Mouse (Mus musculus) stomach, embryonic 16.5 days (tissue): ENCODE measurements around the gene Rap1b. TPM values are rescaled to one million over a fixed set of nuclear protein-coding genes. Genes with fewer than 3 reads are reported as not detected.

Experiments
- ATAC-seq: fragments of 200-750 bp; cut with Nextera tagmentation; 2 replicates; pipeline ENCODE4 v1.8.0; 2017; ENCODE audit warnings: moderate number of reproducible peaks, moderate TSS enrichment; ENCODE audit not compliant: insufficient read depth, low FRiP score
- H3K27ac ChIP-seq: fragments of 300-500 bp; sonication (generic); 2 replicates; pipeline ENCODE4 v1.5.1; 2014; ENCODE audit warnings: low read length
- H3K27me3 ChIP-seq: fragments of 300-500 bp; sonication (generic); 2 replicates; pipeline ENCODE4 v1.6.1; 2014; ENCODE audit warnings: low read length, control low read depth, mixed read lengths; ENCODE audit not compliant: control insufficient read depth, insufficient read depth
- H3K36me3 ChIP-seq: fragments of 300-500 bp; sonication (generic); 2 replicates; pipeline ENCODE4 v1.6.1; 2014; ENCODE audit warnings: low read length; ENCODE audit not compliant: control insufficient read depth, insufficient read depth
- H3K4me1 ChIP-seq: fragments of 300-500 bp; sonication (generic); 2 replicates; pipeline ENCODE4 v1.6.1; 2014; ENCODE audit warnings: low read length, control low read depth, mixed read lengths; ENCODE audit not compliant: control insufficient read depth, insufficient read depth
- H3K4me2 ChIP-seq: fragments of 300-500 bp; sonication (generic); 2 replicates; pipeline ENCODE4 v1.6.1; 2014; ENCODE audit warnings: low read depth, low read length, mixed read lengths
- H3K4me3 ChIP-seq: fragments of 300-500 bp; sonication (generic); replicated peaks from 2 replicates; pipeline ENCODE4 v1.5.1; 2014; ENCODE audit warnings: mild to moderate bottlenecking, low read length
- H3K9ac ChIP-seq: fragments of 300-500 bp; sonication (generic); 2 replicates; pipeline ENCODE4 v1.6.1; 2014; ENCODE audit warnings: low read length
- H3K9me3 ChIP-seq: fragments of 300-500 bp; sonication (generic); replicated peaks from 2 replicates; pipeline ENCODE4 v1.6.1; 2016; ENCODE audit warnings: low read length, control low read depth; ENCODE audit not compliant: control insufficient read depth
- WGBS: fragments of 180-500 bp; shearing (Covaris S2); extraction: QIAGEN DNeasy Blood & Tissue Kit; methylation state at CpG from one replicate; pipeline ENCODE4 v1.1.7; 2014; 5-methylcytosine and 5-hydroxymethylcytosine counted together
- polyA plus RNA-seq: library from polyadenylated mRNA; unstranded; fragments of >200 nt; fragmentation: Nextera tagmentation; extraction: Ambion mirVana; gene quantifications from 2 replicates; pipeline ENCODE4 v1.2.1, GENCODE M21; 2015

Gene Rap1b
- polyA plus RNA-seq, 1 experiment from 2014 or later = 176 TPM

DNA sequence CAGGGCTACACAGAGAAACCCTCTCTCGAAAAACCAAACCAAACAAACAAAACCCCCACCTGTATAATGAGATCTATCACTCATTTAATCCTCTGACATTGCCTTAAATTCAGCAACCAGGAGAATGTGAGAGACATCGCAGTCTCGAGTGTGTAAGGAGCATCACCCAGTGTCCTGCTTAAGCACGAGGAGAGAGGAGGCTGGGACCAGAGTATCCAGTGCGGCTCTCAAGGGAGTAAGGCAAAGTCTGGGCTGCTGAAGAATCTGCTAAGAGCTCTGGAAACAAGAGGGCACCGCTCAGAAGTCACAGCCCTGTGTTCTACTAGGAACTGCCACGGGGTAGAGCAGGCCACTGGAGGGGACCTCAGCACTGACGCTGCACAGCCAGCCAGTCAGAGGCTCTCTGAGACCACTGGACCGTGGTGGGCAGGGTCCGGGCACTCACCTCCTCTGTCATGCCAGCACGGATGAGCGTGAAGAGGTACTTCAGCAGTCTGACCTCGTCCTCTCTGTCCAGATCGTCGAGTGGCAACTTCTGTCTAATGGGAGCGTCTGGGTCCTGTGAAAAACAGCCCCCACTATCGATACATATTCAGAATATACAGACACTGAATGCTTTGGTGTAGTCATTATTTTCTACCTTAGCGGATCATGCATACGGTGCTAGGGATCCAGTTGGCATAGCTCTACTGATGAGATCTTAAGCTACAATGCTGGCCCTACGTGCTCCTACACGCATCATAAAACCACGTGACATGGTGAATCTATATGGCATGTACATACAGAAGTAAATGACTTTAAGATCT is 71.6 kb downstream of the Rap1b start:
- Histone ChIP-seq H3K9me3 (no peaks in the 10 kb centered on the region), H3K27ac (no peak overlapping the region), H3K9ac (no peak overlapping the region), H3K27me3 (no peaks in the 10 kb centered on the region), H3K4me2 (no peak overlapping the region), H3K4me3 (no peak overlapping the region), H3K4me1 (no peaks in the 10 kb centered on the region), H3K36me3 (peaks cover 30% of the 10 kb centered on the region)
- no peak for ATAC-seq
- 95% methylated on average over 22 of the region's 22 CpGs for WGBS

DNA sequence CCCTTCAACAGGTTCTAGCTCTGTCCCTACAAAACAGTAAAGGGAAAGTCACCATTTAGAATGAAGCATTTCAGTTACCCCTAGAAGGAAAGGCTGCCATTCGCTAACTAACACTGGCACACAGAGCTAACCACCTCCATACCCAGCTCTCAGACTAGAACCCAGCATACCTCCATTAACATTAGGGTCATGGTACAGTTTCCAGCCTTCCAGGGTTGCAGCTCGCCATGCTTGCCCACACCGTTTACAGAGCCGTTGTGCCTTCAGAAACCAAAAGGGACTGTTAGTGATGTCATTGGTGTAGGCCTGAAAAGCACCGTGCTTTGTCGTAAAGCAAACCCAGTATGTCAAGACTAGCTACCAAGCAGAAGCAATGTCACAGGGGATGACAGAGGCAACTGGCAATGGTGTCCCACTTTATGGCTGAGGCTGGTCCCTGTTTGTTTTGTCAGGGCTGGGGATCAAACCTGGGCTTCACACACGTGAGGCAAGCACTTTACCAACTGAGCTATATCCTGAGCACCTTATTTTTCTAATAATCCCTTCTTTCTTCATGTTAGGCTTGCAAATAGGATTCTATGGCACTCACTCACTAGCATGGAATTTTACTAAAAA is 72.6 kb downstream of the Rap1b start:
- H3K36me3 ChIP-seq = peaks cover 30% of the 10 kb centered on the region
- H3K9ac ChIP-seq = no peak overlapping the region
- H3K4me2 ChIP-seq = no peak overlapping the region
- 93% methylated on average over 7 of the region's 7 CpGs for WGBS
- H3K27ac ChIP-seq = no peak overlapping the region
- H3K4me1 ChIP-seq = no peaks in the 10 kb centered on the region
- H3K27me3 ChIP-seq = no peaks in the 10 kb centered on the region
- no peaks in the 10 kb centered on the region for H3K9me3 ChIP-seq
- no peak overlapping the region for H3K4me3 ChIP-seq
- ATAC-seq = no peak

DNA sequence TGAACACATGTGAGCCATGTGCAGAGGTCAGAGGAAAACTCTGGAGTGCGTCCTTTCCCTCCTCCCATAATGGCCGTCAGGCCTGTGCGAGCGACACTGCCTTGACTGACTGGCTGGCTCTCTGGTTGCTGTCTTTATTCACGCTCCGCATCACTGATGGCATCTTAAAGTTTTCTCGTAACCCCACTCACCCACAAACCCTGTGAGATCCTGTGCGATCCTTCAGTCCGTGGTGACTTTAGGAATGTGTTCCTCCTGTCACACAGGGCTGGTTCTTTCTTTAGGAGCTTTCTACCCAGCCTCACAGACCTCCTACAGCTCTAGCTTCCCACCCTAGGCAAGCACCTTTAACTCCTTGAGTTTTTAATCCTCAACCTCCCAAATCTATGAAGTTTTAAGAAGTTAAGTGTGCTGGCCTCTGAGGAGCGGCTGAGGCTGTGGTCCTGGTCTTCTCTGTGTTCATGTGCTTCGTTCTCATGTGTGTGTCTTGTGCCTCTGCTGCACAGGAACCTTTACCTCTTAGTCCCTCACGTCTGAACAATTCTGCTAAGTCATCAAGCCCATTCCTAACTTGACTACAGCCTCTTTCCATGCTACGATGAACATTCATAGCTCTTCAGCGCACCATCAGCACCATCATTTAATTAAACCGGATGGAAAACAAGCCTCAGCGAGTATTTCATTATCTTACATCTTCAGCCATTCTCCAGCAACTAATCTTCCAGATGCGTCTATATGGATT is 73.3 kb downstream of the Rap1b start:
- no peak for ATAC-seq
- H3K36me3 ChIP-seq = peaks cover 35% of the 10 kb centered on the region

DNA sequence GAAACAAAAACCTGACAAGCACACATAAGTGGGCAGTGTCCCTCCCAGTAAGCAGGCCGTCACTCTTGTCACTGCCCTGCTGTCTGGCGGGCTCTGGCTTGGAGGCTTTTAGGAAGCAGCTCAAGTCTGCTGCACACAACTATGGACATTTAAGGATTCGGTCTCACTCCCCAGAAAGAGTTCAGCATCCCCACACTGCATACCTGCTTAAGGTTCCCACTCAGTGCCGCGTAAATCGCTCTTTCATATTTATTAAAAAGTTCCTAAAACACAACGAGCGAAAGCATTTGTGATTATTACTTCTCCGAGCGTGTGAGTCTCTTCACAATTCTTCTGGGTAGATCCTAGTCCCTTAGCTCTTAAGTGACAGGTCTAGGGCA is 74.7 kb downstream of the Rap1b start:
- no peaks in the 10 kb centered on the region for H3K4me1 ChIP-seq
- H3K27ac ChIP-seq = no peak overlapping the region
- WGBS = 94% methylated on average over 10 of the region's 10 CpGs
- no peaks in the 10 kb centered on the region for H3K27me3 ChIP-seq
- H3K9me3 ChIP-seq = no peaks in the 10 kb centered on the region
- H3K9ac ChIP-seq = no peak overlapping the region
- no peak overlapping the region for H3K4me3 ChIP-seq
- peaks cover 31% of the 10 kb centered on the region for H3K36me3 ChIP-seq
- ATAC-seq = no peak
- no peak overlapping the region for H3K4me2 ChIP-seq

More for the DNA sequence above, 73.3 kb downstream of the Rap1b start:
- WGBS = 95% methylated on average over 17 of the region's 17 CpGs
- Histone ChIP-seq H3K4me1 (no peaks in the 10 kb centered on the region), H3K4me2 (no peak overlapping the region), H3K4me3 (no peak overlapping the region), H3K27ac (no peak overlapping the region), H3K9me3 (no peaks in the 10 kb centered on the region), H3K27me3 (no peaks in the 10 kb centered on the region), H3K9ac (no peak overlapping the region)

DNA sequence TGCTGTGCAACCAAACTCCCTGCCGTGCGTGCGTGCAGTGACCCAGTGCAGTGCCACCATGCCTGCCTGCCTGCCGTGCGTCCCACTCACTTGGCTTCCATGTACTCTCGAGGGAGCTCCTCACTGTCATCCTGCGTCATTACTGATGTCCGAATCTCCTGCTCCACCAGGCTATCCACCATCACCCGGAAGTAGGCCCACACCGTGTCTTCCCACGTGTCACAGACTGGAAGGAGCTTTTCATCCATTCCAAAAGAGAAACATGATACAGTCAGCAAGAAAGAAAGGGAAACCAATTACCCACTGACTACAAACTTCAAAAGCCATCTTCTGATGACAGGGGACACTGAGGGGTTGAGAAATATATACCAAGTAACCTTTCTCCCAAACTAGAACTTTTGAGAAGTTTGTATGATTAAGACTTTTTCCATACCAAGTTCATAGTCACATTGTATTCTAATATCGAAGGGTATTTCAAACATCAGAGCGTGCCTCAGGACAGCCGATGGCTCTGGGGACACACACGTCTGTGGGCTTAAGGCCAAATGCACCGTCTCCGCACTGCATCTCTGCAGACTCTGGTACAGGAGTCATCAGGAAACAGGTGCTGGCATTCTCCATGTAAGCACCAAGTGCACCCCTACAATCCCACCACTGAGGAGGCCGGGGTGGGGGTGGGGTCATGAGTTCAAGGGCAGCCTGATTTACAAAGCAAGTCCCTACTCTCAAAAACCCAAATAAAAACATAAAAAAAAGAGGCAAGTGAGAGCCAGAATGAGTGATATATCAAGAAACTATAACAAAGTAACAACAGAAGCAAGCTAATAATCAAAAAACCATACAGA is 75.3 kb downstream of the Rap1b start:
- H3K4me2 ChIP-seq = no peak overlapping the region
- H3K9me3 ChIP-seq = no peaks in the 10 kb centered on the region
- ATAC-seq = no peak
- no peaks in the 10 kb centered on the region for H3K4me1 ChIP-seq
- H3K36me3 ChIP-seq = peaks cover 32% of the 10 kb centered on the region
- no peak overlapping the region for H3K4me3 ChIP-seq
- no peak overlapping the region for H3K9ac ChIP-seq
- no peaks in the 10 kb centered on the region for H3K27me3 ChIP-seq
- 92% methylated on average over 18 of the region's 18 CpGs for WGBS
- H3K27ac ChIP-seq = no peak overlapping the region

DNA sequence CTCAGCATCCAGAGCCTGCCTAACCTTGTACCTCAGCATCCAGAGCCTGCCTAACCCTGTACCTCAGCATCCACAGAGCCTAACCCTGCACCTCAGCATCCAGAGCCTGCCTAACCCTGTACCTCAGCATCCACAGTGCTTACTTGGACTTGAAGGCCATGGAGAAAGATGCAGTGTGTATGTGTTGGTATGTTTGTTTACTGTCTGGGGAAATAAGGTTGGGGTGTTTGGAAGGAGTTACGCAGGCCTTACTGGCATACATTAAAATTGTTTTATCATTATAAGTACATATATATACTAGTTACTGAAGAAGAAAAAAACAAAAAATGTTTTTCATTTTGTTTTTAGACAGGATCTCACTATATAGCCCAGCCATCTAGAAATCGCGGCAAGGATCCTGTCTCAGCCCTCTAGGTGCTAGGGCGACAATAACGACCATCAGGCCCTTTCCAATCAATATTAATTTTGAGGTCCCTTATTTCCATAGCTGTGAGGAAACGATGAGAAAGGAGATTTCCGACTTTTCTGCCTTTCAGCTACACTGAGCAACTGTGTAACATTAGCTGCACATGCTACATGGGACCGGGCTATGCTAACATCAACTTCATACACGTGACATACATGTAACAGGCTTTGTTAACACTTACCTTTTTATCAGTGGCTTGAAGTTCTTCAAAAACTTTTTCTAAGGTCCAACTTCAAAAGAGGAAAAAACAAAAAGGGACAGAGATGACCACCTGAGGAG is 76.1 kb downstream of the Rap1b start:
- no peak overlapping the region for H3K4me2 ChIP-seq
- H3K4me3 ChIP-seq = no peak overlapping the region
- H3K36me3 ChIP-seq = peaks cover 33% of the 10 kb centered on the region
- no peak for ATAC-seq
- no peaks in the 10 kb centered on the region for H3K4me1 ChIP-seq
- H3K27me3 ChIP-seq = no peaks in the 10 kb centered on the region
- whole genome bisulfite sequencing = 94% methylated on average over 9 of the region's 9 CpGs
- no peak overlapping the region for H3K27ac ChIP-seq
- H3K9ac ChIP-seq = no peak overlapping the region
- H3K9me3 ChIP-seq = no peaks in the 10 kb centered on the region

DNA sequence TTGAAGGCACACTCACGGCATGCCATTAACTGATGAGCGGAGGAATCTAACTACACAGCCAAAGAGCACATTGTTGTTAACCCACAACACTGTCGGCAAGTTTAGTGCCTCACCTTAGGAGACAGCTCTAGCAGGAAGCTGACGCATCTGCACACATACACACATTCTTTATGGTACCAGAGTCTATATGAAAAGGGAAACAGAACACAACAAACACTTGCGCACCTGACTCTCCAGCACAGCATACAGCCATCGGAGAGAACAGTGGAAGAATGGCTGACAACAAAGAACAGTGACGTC is 77.7 kb downstream of the Rap1b start:
- Histone ChIP-seq H3K9ac (no peak overlapping the region), H3K9me3 (no peaks in the 10 kb centered on the region), H3K36me3 (peaks cover 23% of the 10 kb centered on the region), H3K27me3 (no peaks in the 10 kb centered on the region), H3K27ac (no peak overlapping the region), H3K4me1 (no peaks in the 10 kb centered on the region), H3K4me2 (no peak overlapping the region), H3K4me3 (no peak overlapping the region)
- WGBS = 88% methylated on average over 7 of the region's 7 CpGs
- ATAC-seq = no peak

DNA sequence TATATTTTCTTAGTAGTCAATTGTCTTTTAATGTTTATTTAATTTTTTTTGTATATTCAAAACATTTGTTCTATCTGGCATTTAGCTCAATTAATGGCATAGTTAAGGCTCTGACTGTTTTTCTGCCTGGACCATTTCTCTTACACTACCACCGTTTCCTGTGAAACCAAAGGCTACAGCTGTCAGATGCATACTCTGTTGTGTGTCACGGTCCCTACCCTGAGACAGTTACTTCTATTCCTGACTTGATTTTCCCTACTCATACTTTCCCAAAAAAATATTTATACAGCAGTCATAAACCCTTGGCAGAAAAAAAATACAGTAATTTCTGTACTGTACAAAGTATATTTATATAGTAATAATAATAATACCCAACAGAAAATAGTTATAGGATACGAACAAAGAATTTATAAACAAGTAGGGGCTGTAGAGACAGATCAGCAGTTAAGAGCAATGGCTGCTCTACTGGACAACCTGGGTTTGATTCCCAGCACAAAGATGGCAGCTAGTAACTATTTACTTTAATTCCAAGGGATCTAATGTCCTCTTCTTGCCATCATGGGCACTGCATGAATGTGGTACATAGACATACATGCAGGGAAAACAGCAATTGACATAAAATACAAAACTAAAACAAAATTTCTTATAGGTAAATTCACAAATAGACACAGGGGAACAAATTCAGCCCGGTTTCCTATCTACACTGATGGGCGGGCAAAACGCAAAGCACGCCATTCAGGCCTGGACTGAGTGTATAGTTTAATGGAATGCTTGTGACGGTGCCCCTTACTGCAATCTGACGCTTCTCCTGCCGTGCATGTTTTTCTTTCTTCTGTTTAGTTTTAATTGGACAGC is 78.3 kb downstream of the Rap1b start:
- H3K4me1 ChIP-seq = no peaks in the 10 kb centered on the region
- H3K9me3 ChIP-seq = no peaks in the 10 kb centered on the region
- H3K4me2 ChIP-seq = no peak overlapping the region
- H3K27ac ChIP-seq = no peak overlapping the region
- ATAC-seq = no peak
- WGBS = 89% methylated on average over 10 of the region's 10 CpGs
- H3K9ac ChIP-seq = no peak overlapping the region
- no peak overlapping the region for H3K4me3 ChIP-seq
- H3K27me3 ChIP-seq = no peaks in the 10 kb centered on the region
- peaks cover 20% of the 10 kb centered on the region for H3K36me3 ChIP-seq
